Mouse (Mus musculus) liver, embryonic 16.5 days (tissue): ENCODE data around the gene Ephb2. TPM values are rescaled to one million over a fixed set of nuclear protein-coding genes. Genes with fewer than 3 reads are reported as not detected.

Experiments
- ATAC-seq: fragments of 200-750 bp; cut with Nextera tagmentation; 2 replicates; pipeline ENCODE4 v1.8.0; 2017; ENCODE audit warnings: low read depth, mild to moderate bottlenecking, moderate number of reproducible peaks, moderate library complexity
- H3K27ac ChIP-seq: fragments of 300-500 bp; sonication (generic); 2 replicates; pipeline ENCODE4 v1.5.1; 2014; ENCODE audit warnings: mild to moderate bottlenecking, low read length
- H3K27me3 ChIP-seq: fragments of 300-500 bp; sonication (generic); 2 replicates; pipeline ENCODE4 v1.6.1; 2014; ENCODE audit warnings: low read depth, low read length, mixed read lengths; ENCODE audit not compliant: control insufficient read depth, insufficient read depth
- H3K36me3 ChIP-seq: fragments of 300-500 bp; sonication (generic); 2 replicates; pipeline ENCODE4 v1.6.1; 2014; ENCODE audit warnings: mild to moderate bottlenecking; ENCODE audit not compliant: control insufficient read depth, insufficient read depth
- H3K4me1 ChIP-seq: fragments of 300-500 bp; sonication (generic); 2 replicates; pipeline ENCODE4 v1.6.1; 2014; ENCODE audit warnings: low read depth, low read length, mixed read lengths; ENCODE audit not compliant: control insufficient read depth
- H3K4me2 ChIP-seq: fragments of 300-500 bp; sonication (generic); 2 replicates; pipeline ENCODE4 v1.6.1; 2014; ENCODE audit warnings: low read depth, low read length, mixed read lengths
- H3K4me3 ChIP-seq: fragments of 300-500 bp; sonication (generic); 2 replicates; pipeline ENCODE4 v1.5.1; 2014; ENCODE audit warnings: low read depth, mild to moderate bottlenecking, low read length
- H3K9ac ChIP-seq: fragments of 300-500 bp; sonication (generic); 2 replicates; pipeline ENCODE4 v1.6.1; 2014; ENCODE audit warnings: low read depth, low read length
- H3K9me3 ChIP-seq: fragments of 300-500 bp; sonication (generic); replicated peaks from 2 replicates; pipeline ENCODE4 v1.6.1; 2016; ENCODE audit warnings: low read length; ENCODE audit not compliant: control insufficient read depth
- WGBS: fragments of 180-500 bp; shearing (Covaris S2); extraction: QIAGEN DNeasy Blood & Tissue Kit; methylation state at CpG from one replicate; pipeline ENCODE4 v1.1.7; 2014; ENCODE audit not compliant: insufficient replicate concordance; 5-methylcytosine and 5-hydroxymethylcytosine counted together
- polyA plus RNA-seq: library from polyadenylated mRNA; unstranded; fragments of >200 nt; fragmentation: Nextera tagmentation; extraction: Ambion mirVana; gene quantifications from 2 replicates; pipeline ENCODE4 v1.2.1, GENCODE M21; 2015

Ephb2 gene
- polyA plus RNA-seq, 1 experiment from 2014 or later, result 0.18 TPM

- Histone ChIP-seq H3K4me3 (no peak overlapping the region), H3K36me3 (no peaks in the 10 kb centered on the region), H3K27me3 (no peaks in the 10 kb centered on the region), H3K27ac (no peak overlapping the region), H3K9me3 (no peaks in the 10 kb centered on the region; the same call in 1 of the 2 replicates), H3K4me2 (no peak overlapping the region), H3K9ac (no peak overlapping the region), H3K4me1 (no peaks in the 10 kb centered on the region; the same call in 1 of the 2 replicates)
- ATAC-seq, result no peak
- 74% methylated on average over 8 of the region's 8 CpGs for whole genome bisulfite sequencing
Measured at GRCm38 (mm10) chr4:136650261-136650660, 185.5 kb downstream of the Ephb2 start.

DNA sequence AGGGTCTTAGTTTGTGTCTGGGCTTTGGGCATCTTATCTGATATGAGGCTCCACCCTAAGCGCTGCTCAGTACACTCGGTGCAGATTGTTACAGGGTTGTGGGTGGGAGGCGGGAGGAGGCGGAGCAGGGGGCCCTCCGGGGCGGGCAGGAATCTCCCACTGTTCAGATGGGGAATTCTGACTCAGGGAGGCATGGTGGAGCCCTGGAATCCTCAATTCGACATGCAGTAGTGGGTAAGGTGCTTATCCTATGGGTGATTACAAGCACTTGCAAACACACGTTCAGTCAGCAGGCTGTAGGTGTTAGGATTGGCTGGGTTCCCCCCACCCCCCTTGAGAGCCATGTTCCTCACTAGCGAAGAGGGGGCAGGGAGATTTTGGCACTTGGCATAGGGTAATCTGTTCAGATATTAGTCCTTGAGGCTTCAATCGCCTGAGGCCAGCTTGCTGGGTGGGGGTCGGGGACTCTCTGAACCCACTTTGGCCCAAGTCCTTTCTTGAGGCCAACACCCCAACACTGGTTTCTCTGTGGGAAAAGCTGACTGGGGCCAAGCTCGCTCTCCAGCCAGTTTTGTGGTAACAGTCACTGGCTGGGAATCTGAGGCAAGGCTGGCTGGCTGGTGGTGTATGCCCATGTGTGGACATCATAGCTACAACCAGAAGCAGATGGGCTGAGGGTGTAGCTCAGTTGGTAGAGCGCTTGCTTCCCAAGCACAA, 186.2 kb downstream of the Ephb2 start:
- H3K4me3 ChIP-seq, result no peak overlapping the region
- 29% methylated on average over 13 of the region's 13 CpGs for WGBS
- no peak overlapping the region for H3K4me2 ChIP-seq

DNA sequence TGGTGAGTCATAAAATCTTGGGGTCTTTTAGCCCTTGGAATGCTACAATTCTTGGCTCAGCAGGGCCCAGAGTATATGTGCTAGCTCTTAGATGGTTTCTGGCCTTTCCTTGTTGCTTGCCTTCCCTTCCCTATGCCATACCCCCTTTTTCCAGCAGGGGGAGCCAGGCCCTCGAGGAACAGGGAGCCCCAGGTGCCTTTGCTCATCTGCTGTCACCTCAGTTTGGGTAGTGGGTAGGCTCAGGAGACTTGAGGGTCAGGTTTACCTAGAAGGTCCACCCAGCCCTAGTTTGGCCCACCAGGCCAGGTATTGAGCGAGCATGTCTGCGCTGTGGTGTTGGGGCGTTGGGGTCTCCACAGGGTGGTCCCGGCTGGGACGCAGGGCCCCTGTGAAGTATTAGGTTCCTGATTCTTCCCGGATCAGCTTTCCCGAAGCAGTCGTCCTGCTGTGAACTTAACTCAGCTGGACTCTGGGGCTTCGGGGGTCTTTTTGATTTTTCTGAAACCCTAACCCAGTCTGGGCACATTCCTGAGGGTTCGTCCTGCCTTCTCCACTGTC, 186.8 kb downstream of the Ephb2 start:
- Histone ChIP-seq H3K27me3 (no peaks in the 10 kb centered on the region), H3K4me3 (no peak overlapping the region), H3K4me1 (no peaks in the 10 kb centered on the region; the same call in 1 of the 2 replicates), H3K9ac (no peak overlapping the region), H3K9me3 (no peaks in the 10 kb centered on the region; the same call in 1 of the 2 replicates), H3K4me2 (no peak overlapping the region), H3K27ac (no peak overlapping the region), H3K36me3 (no peaks in the 10 kb centered on the region)
- 21% methylated on average over 11 of the region's 11 CpGs for WGBS
- ATAC-seq, result no peak

More for the DNA sequence above, 186.2 kb downstream of the Ephb2 start:
- Histone ChIP-seq H3K27me3 (no peaks in the 10 kb centered on the region), H3K27ac (no peak overlapping the region), H3K9me3 (no peaks in the 10 kb centered on the region; the same call in 1 of the 2 replicates), H3K36me3 (no peaks in the 10 kb centered on the region), H3K4me1 (no peaks in the 10 kb centered on the region; the same call in 1 of the 2 replicates), H3K9ac (no peak overlapping the region)
- no peak for ATAC-seq

- H3K27ac ChIP-seq, result no peak overlapping the region
- no peak overlapping the region for H3K4me3 ChIP-seq
- ATAC-seq, result no peak
- H3K9ac ChIP-seq, result no peak overlapping the region
- no peaks in the 10 kb centered on the region for H3K36me3 ChIP-seq
- no peaks in the 10 kb centered on the region for H3K9me3 ChIP-seq
- H3K27me3 ChIP-seq, result peaks cover 26% of the 10 kb centered on the region
- no peak overlapping the region for H3K4me2 ChIP-seq
- 12% methylated on average over 10 of the region's 10 CpGs for WGBS
- no peaks in the 10 kb centered on the region; the same call in none of the 2 replicates for H3K4me1 ChIP-seq
Measured at GRCm38 (mm10) chr4:136638890-136639289, 196.9 kb downstream of the Ephb2 start.

- H3K27ac ChIP-seq, result no peak overlapping the region
- no peak overlapping the region for H3K9ac ChIP-seq
- H3K4me3 ChIP-seq, result no peak overlapping the region
- peaks cover 26% of the 10 kb centered on the region for H3K27me3 ChIP-seq
- 39% methylated on average over 7 of the region's 7 CpGs for WGBS
- no peaks in the 10 kb centered on the region for H3K36me3 ChIP-seq
- H3K4me1 ChIP-seq, result no peaks in the 10 kb centered on the region; the same call in none of the 2 replicates
- no peak for ATAC-seq
- no peak overlapping the region for H3K4me2 ChIP-seq
- H3K9me3 ChIP-seq, result no peaks in the 10 kb centered on the region
Measured at GRCm38 (mm10) chr4:136638230-136638750, 197.5 kb downstream of the Ephb2 start.

- Histone ChIP-seq H3K27me3 (peaks cover 26% of the 10 kb centered on the region), H3K9ac (no peak overlapping the region)
- ATAC-seq, result no peak
Measured at GRCm38 (mm10) chr4:136637563-136638229, 198.1 kb downstream of the Ephb2 start.

DNA sequence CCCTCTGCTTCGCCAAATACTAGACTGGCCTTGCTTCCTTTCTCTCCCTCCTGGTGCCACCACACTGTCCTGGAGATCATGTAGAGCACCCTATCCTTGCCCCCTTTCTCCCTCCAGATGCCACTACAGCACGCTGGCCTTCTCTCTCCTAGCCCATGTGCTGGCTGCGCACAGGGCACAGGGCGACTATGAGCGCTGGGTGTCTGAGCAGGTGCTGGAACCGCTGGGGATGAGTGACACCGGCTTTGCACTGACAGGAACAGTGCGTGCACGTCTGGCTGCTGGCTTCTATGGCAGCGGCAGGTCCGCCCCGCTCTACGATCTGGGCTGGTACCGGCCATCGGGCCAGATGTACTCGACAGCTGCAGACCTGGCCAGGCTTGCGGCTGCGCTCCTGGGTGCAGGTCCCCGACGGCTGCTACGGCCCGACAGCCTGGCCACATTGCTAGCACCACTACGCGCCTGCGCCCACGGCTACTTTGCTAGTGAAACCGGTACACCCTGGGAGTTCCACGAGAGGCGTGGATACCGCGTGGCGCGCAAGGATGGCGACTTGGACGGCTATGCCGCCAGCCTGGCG, 198.7 kb downstream of the Ephb2 start:
- 27% methylated on average over 37 of the region's 37 CpGs for WGBS
- Histone ChIP-seq H3K9me3 (no peaks in the 10 kb centered on the region), H3K4me1 (no peaks in the 10 kb centered on the region; the same call in none of the 2 replicates), H3K4me2 (peak overlapping the region; percentile 36), H3K9ac (no peak overlapping the region), H3K4me3 (peak overlapping the region; percentile 41), H3K36me3 (no peaks in the 10 kb centered on the region), H3K27me3 (peaks cover 26% of the 10 kb centered on the region), H3K27ac (no peak overlapping the region)
- no peak for ATAC-seq

More at GRCm38 (mm10) chr4:136637563-136638229, 198.1 kb downstream of the Ephb2 start:
- no peaks in the 10 kb centered on the region; the same call in none of the 2 replicates for H3K4me1 ChIP-seq
- WGBS, result 6% methylated on average over 69 of the region's 76 CpGs
- peak overlapping the region; percentile 41 for H3K4me3 ChIP-seq
- H3K36me3 ChIP-seq, result no peaks in the 10 kb centered on the region
- no peaks in the 10 kb centered on the region for H3K9me3 ChIP-seq
- H3K4me2 ChIP-seq, result peak overlapping the region; percentile 36
- no peak overlapping the region for H3K27ac ChIP-seq

DNA sequence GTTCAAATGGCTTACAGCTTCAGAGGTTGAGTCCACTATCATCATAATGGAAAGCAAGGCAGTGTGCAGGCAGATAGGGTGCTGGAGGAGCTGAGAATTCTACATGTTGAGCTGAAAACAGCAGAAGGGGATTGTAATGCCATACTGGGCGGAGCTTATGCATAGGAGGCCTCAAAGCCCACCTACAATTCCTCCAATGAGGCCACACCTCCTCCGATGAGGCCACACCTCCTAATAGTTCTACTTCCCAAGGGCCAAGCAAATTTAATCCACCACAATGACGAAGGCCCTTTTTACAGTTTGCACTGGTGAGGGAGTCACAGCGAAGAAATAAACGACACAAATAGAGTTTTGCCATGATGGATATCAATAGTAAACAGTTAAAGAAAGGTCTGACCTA, 199.3 kb downstream of the Ephb2 start:
- WGBS, result 40% methylated on average over 5 of the region's 5 CpGs

More for the DNA sequence above, 199.3 kb downstream of the Ephb2 start:
- Histone ChIP-seq H3K9ac (no peak overlapping the region), H3K4me2 (no peak overlapping the region), H3K36me3 (no peaks in the 10 kb centered on the region), H3K27ac (no peak overlapping the region), H3K9me3 (no peaks in the 10 kb centered on the region), H3K4me3 (no peak overlapping the region), H3K27me3 (peaks cover 26% of the 10 kb centered on the region), H3K4me1 (no peaks in the 10 kb centered on the region; the same call in none of the 2 replicates)
- ATAC-seq, result no peak
